Mouse (Mus musculus) heart, adult 2 months (tissue): ENCODE results near the gene Hexim2. TPM values are rescaled to one million over a fixed set of nuclear protein-coding genes. Genes with fewer than 3 reads are reported as not detected.

Source experiments
- DNase-seq, 2 experiments: peaks; one replicate each; pipeline ENCODE4 v3.0.0; 2021
- H3K27ac ChIP-seq: fragments of 200-600 bp; 2 replicates; pipeline ENCODE4 v1.8.1; 2022
- H3K27me3 ChIP-seq: fragments of 200-500 bp; 2 replicates; pipeline ENCODE4 v1.6.1; 2012; ENCODE audit warnings: mild to moderate bottlenecking, low read length, inconsistent platforms, mixed read lengths; ENCODE audit not compliant: control insufficient read depth, insufficient read depth
- H3K36me3 ChIP-seq: fragments of 200-500 bp; 2 replicates; pipeline ENCODE4 v1.6.1; 2012; ENCODE audit warnings: low read length, inconsistent platforms; ENCODE audit not compliant: control insufficient read depth, insufficient read depth
- H3K4me1 ChIP-seq: fragments of 200-500 bp; 2 replicates; pipeline ENCODE4 v1.6.1; 2011; ENCODE audit warnings: low read length; ENCODE audit not compliant: control insufficient read depth, insufficient read depth
- H3K4me3 ChIP-seq: fragments of 200-600 bp; 2 replicates; pipeline ENCODE4 v1.8.1; 2022
- H3K79me2 ChIP-seq: fragments of 200-500 bp; replicated peaks from 2 replicates; pipeline ENCODE4 v1.6.1; 2012; ENCODE audit warnings: mild to moderate bottlenecking, inconsistent platforms, low read length, moderate library complexity, mixed read lengths; ENCODE audit not compliant: control insufficient read depth, insufficient read depth
- H3K9ac ChIP-seq: fragments of 200-500 bp; 2 replicates; pipeline ENCODE4 v1.6.1; 2012; ENCODE audit warnings: low read depth, mild to moderate bottlenecking, control low read depth, inconsistent platforms, low read length, mixed read lengths
- CTCF ChIP-seq: fragments of 200-600 bp; IDR thresholded peaks from 2 replicates; pipeline ENCODE4 v1.8.1; 2022; ENCODE audit warnings: antibody characterized with exemption, mild to moderate bottlenecking, moderate library complexity
- EP300 ChIP-seq: fragments of 200-500 bp; IDR thresholded peaks from 2 replicates; pipeline ENCODE4 v1.6.1; 2011; ENCODE audit warnings: low read depth, low read length, control low read depth; ENCODE audit not compliant: insufficient read depth
- POLR2A ChIP-seq: fragments of 200-500 bp; IDR thresholded peaks from 2 replicates; pipeline ENCODE4 v1.6.1; 2011; ENCODE audit warnings: mild to moderate bottlenecking, low read depth, low read length, control low read depth; ENCODE audit not compliant: insufficient read depth
- WGBS: fragments of 180-500 bp; shearing (Covaris S2); methylation state at CpG from one replicate; pipeline ENCODE4 v1.1.7; 2018; 5-methylcytosine and 5-hydroxymethylcytosine counted together
- intact Hi-C: fragments of 180-260 bp; cut with DNase I; formaldehyde crosslinking; loops from one replicate; pipeline ENCODE4 v1.15.1; 2025
- polyA plus RNA-seq: library from polyadenylated mRNA; depleted of rRNA; stranded (reverse); fragments of >200 nt; gene quantifications from 2 replicates; pipeline ENCODE4 v1.2.3, GENCODE M21; 2012
- total RNA-seq, 2 experiments: library from RNA; stranded (reverse); gene quantifications; 2 replicates each; pipeline ENCODE4 v1.2.3; 2021

The Hexim2 gene
- total and polyA plus RNA-seq, 3 experiments = 1.3 to 2.6 (median 1.9) TPM

DNA sequence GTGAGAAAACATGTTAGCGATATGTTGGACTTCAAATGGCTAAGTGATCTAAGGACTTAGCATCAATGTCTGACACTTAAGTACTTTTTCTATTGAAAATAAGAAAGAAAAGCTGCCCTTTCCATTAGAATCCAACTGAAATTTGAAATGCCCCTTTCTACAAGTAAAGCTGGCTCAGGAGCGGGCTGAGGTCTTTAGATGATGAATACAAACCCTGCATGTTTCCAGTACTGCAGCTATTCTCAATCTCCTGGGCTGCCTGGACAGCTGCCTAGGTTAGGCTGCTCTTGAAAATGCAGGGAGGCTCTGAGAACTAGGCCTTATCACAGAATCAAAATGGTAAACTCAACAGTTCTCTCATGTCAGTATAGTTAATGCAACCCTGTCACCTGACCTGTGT is 13.4 kb upstream of the Hexim2 start:
- TF ChIP-seq CTCF = no peak
- no peak for TF ChIP-seq EP300
- no peak for TF ChIP-seq POLR2A
- H3K36me3 ChIP-seq = peaks cover 2% of the 10 kb centered on the region
- no peak overlapping the region for H3K27ac ChIP-seq
- H3K9ac ChIP-seq = no peak overlapping the region
- H3K79me2 ChIP-seq = no peaks in the 10 kb centered on the region
- no peak overlapping the region for H3K4me3 ChIP-seq
- WGBS = 78% methylated on average over 2 of the region's 2 CpGs
- DNase-seq = no peak
- H3K4me1 ChIP-seq = peaks cover 4% of the 10 kb centered on the region
- intact Hi-C loops = loop anchor here (5.0 kb wide), 2 partner anchors 148 to 208 kb away; partner anchors contain the start of gene Map3k14
- no peaks in the 10 kb centered on the region for H3K27me3 ChIP-seq

DNA sequence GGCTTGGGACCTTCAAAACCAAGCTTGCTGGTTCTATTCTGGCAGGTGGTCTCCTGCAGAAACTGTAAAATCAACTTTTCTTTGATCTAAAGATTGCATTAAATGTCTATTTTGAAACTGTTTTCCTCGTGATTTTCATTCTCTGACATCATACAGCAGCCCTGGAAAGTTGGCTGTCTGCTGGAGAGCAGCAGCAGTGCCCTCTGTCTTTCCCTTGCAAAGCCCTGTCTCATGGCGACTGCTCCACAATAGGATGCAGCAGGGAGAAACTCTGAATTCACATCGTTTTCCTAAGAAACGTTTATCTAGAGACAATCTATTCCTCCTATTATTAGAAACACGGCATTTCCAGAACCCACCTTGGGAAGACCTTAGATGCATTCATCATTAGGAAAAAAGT is 12.6 kb upstream of the Hexim2 start:
- no peak overlapping the region for H3K9ac ChIP-seq
- TF ChIP-seq EP300 (no peak), POLR2A (no peak), CTCF (peak; percentile 59)
- H3K4me3 ChIP-seq = no peak overlapping the region
- no peak overlapping the region for H3K27ac ChIP-seq
- peaks cover 2% of the 10 kb centered on the region for H3K36me3 ChIP-seq
- no peaks in the 10 kb centered on the region for H3K27me3 ChIP-seq
- DNase-seq = no peak
- intact Hi-C loops = loop anchor here (5.0 kb wide), 2 partner anchors 148 to 208 kb away; partner anchors contain the start of gene Map3k14
- H3K79me2 ChIP-seq = no peaks in the 10 kb centered on the region
- H3K4me1 ChIP-seq = peaks cover 3% of the 10 kb centered on the region
- WGBS = 37% methylated on average over 5 of the region's 5 CpGs

DNA sequence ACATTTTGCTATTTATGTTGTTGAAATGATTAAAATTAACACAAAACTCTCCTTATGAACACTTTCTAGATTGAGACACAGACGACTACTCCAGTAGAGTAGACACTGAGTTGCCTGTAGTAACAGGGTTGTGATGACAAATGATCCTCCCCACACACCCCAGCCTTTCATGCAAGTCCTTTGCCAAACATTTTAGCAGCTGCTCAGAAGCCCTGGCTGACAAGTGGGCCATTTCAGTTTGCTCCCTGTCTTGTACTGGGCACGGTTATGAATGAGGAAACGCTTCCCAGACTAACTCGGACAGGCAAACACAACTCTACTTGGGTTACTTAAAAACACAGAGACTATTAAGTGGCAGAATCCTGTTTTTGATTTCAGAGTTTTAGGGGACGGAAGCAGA is 11.9 kb upstream of the Hexim2 start:
- peaks cover 2% of the 10 kb centered on the region for H3K36me3 ChIP-seq
- no peaks in the 10 kb centered on the region for H3K79me2 ChIP-seq
- WGBS = 40% methylated on average over 5 of the region's 5 CpGs
- intact Hi-C loops = no loop called here
- no peaks in the 10 kb centered on the region for H3K27me3 ChIP-seq
- H3K4me3 ChIP-seq = no peak overlapping the region
- no peak overlapping the region for H3K9ac ChIP-seq
- TF ChIP-seq EP300 = no peak
- no peak for TF ChIP-seq POLR2A
- TF ChIP-seq CTCF = no peak
- peaks cover 2% of the 10 kb centered on the region for H3K4me1 ChIP-seq
- peak in 1 of 2 experiments; percentile 52 for DNase-seq
- H3K27ac ChIP-seq = no peak overlapping the region

DNA sequence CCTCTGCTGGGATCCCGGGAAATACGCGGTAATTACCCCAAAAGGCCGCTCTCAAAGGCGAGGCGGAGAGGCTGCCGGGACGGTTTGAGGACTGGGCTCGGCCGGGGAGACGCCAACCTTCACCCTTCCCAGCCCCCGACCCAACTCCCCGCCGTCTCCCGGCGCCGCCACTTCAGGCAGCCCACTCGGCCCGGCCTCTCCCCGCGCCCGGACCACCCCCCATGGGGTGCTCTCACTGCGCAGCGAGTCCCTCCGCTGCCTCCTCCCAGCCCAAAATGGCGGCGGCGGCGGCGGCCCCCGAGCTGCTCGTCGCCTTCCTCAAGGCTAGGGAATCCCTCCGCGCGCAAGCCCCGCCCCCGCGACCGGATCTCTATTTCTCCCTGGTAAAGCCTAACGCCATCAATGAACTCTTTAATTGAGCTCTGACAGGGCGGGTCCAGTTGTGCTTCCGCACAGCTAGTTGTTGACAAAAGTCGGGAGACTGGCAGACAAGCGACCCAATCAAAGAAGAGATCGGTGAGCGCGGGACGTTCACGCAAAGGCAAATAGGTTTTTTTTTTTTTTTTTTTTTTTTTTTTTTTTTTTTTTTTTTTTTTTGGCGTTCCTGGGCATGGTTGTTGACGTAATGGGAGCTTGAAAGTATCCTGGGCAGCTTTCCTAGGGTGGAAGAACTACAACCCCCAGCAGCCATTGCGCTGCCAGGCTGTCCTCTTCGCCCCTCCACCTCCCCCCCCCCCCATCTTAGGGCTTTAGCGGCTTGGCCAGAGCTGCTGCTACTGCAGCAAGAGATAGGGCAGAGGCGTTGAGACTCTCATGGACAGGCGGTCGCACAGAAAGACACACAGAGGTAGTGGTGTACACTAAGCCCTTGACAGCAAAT is 587 bp downstream of the Hexim2 start:
- H3K9ac ChIP-seq = peak overlapping the region; percentile 100
- H3K4me1 ChIP-seq = peaks cover 3% of the 10 kb centered on the region
- TF ChIP-seq EP300 = peak; percentile 93
- TF ChIP-seq CTCF = no peak
- peak; percentile 86 for TF ChIP-seq POLR2A
- DNase-seq = peak; percentile 100
- intact Hi-C loops = loop anchor here (1.0 kb wide), 2 partner anchors 17 to 26 kb away; partner anchors contain the start of gene Hexim1
- H3K27ac ChIP-seq = peak overlapping the region; percentile 99
- peak overlapping the region; percentile 100 for H3K4me3 ChIP-seq
- peaks cover 13% of the 10 kb centered on the region for H3K36me3 ChIP-seq
- under 1% methylated on average over 54 of the region's 58 CpGs for WGBS
- 0 out of 2 replicates have a peak, but pooled peaks cover 2% of the 10 kb centered on the region for H3K79me2 ChIP-seq
- H3K27me3 ChIP-seq = no peaks in the 10 kb centered on the region

DNA sequence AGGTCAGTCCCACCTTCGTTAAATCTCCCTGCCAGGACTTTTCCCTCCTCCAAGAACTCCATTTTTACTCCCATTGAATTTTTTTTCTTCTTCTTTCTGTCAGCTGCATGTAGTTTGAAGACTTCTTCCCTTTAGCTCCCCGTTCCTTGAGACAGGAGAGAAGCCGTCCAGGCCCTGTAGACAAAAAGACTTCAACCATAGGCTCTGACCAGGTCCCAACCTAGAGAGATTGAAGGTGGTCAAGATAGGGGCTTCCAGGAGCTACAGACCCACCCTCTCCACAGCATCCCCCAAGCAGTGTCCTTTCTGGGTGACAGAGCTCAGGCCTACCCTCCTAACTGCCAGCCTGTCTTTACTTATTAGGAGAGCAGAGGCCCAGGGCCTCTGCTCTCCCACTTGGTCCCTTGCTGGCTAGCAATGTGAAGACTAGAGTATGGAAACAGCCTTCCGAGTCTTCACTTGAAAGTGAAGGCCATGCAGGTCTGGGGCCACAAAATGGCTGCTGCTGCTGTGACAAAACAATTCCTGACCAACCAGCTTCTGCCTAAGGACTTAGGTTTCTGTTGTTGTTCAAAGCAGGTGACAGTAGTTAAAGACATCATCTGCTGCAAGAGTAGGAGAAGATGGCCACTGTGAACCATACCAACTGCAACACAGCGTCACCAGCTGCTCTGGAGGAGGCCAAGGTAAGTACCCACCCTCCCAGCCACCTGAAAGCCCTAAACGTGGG is 1.4 kb downstream of the Hexim2 start:
- Histone ChIP-seq H3K4me3 (peak overlapping the region; percentile 2; the same call in 1 of the 2 replicates), H3K9ac (peak overlapping the region; percentile 59), H3K4me1 (peaks cover 3% of the 10 kb centered on the region), H3K27me3 (no peaks in the 10 kb centered on the region), H3K36me3 (peaks cover 13% of the 10 kb centered on the region), H3K79me2 (0 out of 2 replicates have a peak, but pooled peaks cover 2% of the 10 kb centered on the region), H3K27ac (peak overlapping the region; percentile 84)
- no peak for DNase-seq
- intact Hi-C loops = loop anchor here (1.0 kb wide), 1 partner anchor 26 kb away; no protein-coding TSS in a partner anchor
- WGBS = 64% methylated on average over 6 of the region's 6 CpGs
- TF ChIP-seq POLR2A = no peak
- TF ChIP-seq CTCF = no peak
- TF ChIP-seq EP300 = no peak
